Mouse (Mus musculus) lung, adult 2 months (tissue): ENCODE data around the gene Ripor1.

Experiments used
- CTCF ChIP-seq: fragments of 200-500 bp; IDR thresholded peaks from 2 replicates; pipeline ENCODE4 v1.5.1; 2011; ENCODE audit warnings: mild to moderate bottlenecking, low read length, control low read depth; ENCODE audit not compliant: insufficient read depth
- POLR2A ChIP-seq: fragments of 200-500 bp; IDR thresholded peaks from 2 replicates; pipeline ENCODE4 v1.6.1; 2011; ENCODE audit warnings: low read depth, mild to moderate bottlenecking, control low read depth, low read length, borderline replicate concordance; ENCODE audit errors: extremely low read depth

DNA sequence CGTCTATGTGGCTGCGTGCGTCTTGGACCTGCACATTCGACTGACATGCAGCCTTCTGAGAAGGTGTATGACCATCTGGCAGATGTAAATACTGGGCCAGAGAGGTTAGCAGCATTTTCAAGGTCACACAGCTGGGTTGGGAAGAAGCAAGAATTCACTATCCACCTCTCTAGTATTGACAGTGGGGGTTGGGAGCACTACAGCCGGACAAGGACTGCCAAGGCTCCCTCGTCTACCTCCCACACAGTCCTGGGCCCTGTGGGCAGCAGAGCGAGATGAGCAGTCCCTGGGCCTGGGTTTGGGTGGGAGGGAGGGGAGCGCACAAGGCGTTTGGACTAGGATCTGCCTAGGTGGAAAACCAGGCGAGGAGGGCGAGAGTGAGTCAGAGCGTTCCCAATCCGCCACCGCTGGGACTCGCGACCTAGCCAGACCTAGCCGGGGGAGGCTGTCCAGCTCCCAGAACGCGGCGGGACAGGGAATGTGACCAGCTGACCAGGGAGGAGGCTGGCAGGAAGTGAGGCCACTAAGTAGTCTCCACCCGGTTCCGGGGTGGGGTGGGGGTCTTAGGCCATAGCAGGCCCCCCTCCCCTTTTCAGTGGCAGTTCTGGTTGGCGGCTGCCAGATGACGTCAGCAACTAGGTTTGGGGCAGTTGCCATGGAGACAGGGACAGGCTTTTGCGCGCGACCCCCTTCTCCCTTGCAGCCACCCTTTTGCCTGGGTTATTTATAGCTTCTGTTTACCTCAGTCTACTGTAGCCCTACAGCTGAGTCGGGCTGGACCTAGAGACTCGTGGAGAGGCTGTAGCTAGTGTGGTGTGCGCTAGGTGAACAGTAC, 1.4 kb downstream of the Ripor1 start:
- peak; percentile 99 for TF ChIP-seq POLR2A
- no peak for TF ChIP-seq CTCF
